Mouse (Mus musculus) intestine, embryonic 16.5 days (tissue): ENCODE data around the gene Myo1h. TPM values are rescaled to one million over a fixed set of nuclear protein-coding genes. Genes with fewer than 3 reads are reported as not detected.
A peak's percentile ranks its signal among the peaks of the same experiment; 100 is the strongest.

Experiments
- ATAC-seq: fragments of 200-750 bp; cut with Nextera tagmentation; 2 replicates; pipeline ENCODE4 v1.8.0; 2017; ENCODE audit warnings: moderate TSS enrichment, moderate library complexity
- H3K27ac ChIP-seq: fragments of 300-500 bp; sonication (generic); 2 replicates; pipeline ENCODE4 v1.5.1; 2014; ENCODE audit warnings: mild to moderate bottlenecking, low read length
- H3K27me3 ChIP-seq: fragments of 300-500 bp; sonication (generic); replicated peaks from 2 replicates; pipeline ENCODE4 v1.6.1; 2014; ENCODE audit warnings: low read length, control low read depth, mixed read lengths; ENCODE audit not compliant: control insufficient read depth, insufficient read depth
- H3K36me3 ChIP-seq: fragments of 300-500 bp; sonication (generic); 2 replicates; pipeline ENCODE4 v1.6.1; 2014; ENCODE audit warnings: low read length, control low read depth; ENCODE audit not compliant: control insufficient read depth, insufficient read depth
- H3K4me1 ChIP-seq: fragments of 300-500 bp; sonication (generic); 2 replicates; pipeline ENCODE4 v1.6.1; 2014; ENCODE audit warnings: low read length, control low read depth, mixed read lengths; ENCODE audit not compliant: control insufficient read depth, insufficient read depth
- H3K4me2 ChIP-seq: fragments of 300-500 bp; sonication (generic); 2 replicates; pipeline ENCODE4 v1.6.1; 2014; ENCODE audit warnings: low read depth, low read length, control low read depth
- H3K4me3 ChIP-seq: fragments of 300-500 bp; sonication (generic); 2 replicates; pipeline ENCODE4 v1.5.1; 2014; ENCODE audit warnings: mild to moderate bottlenecking, low read length
- H3K9ac ChIP-seq: fragments of 300-500 bp; sonication (generic); 2 replicates; pipeline ENCODE4 v1.6.1; 2014; ENCODE audit warnings: low read depth, low read length
- H3K9me3 ChIP-seq: fragments of 300-500 bp; sonication (generic); 2 replicates; pipeline ENCODE4 v1.6.1; 2016; ENCODE audit warnings: low read length, control low read depth; ENCODE audit not compliant: control insufficient read depth
- WGBS: fragments of 180-500 bp; shearing (Covaris S2); extraction: QIAGEN DNeasy Blood & Tissue Kit; methylation state at CpG from one replicate; pipeline ENCODE4 v1.1.7; 2014; 5-methylcytosine and 5-hydroxymethylcytosine counted together
- polyA plus RNA-seq: library from polyadenylated mRNA; unstranded; fragments of >200 nt; fragmentation: Nextera tagmentation; extraction: Ambion mirVana; gene quantifications from 2 replicates; pipeline ENCODE4 v1.2.1, GENCODE M21; 2015

Gene Myo1h
- polyA plus RNA-seq, 1 experiment from 2014 or later: 5.9 TPM

DNA sequence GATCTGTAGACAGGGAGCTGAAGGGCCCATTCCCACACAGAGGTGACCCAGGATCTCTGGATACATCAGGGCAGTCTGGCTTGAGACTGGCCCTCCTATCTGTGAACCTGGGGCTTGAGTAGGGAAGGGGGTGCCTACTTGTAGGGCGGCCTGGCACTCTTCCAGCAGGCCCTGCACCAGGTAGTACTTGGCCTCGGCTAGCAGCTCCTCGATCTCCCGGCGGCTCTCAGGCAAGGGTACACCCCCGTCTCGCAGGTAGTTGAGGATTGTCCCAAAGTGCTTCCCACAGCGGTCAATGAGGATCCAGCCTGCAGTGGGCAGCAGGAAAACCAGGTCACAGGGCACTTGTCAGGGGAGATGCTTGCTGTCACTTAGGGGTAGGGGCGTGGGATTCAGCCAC lies 81.0 kb downstream of the Myo1h start:
- H3K4me3 ChIP-seq: no peak overlapping the region
- H3K4me1 ChIP-seq: peaks cover 70% of the 10 kb centered on the region
- H3K27me3 ChIP-seq: no peaks in the 10 kb centered on the region
- H3K4me2 ChIP-seq: peak overlapping the region; percentile 4; the same call in 1 of the 2 replicates
- peaks cover 29% of the 10 kb centered on the region for H3K36me3 ChIP-seq
- peak overlapping the region; percentile 45 for H3K9ac ChIP-seq
- H3K27ac ChIP-seq: peak overlapping the region; percentile 97
- 71% methylated on average over 9 of the region's 9 CpGs for WGBS
- H3K9me3 ChIP-seq: no peaks in the 10 kb centered on the region
- ATAC-seq: no peak

DNA sequence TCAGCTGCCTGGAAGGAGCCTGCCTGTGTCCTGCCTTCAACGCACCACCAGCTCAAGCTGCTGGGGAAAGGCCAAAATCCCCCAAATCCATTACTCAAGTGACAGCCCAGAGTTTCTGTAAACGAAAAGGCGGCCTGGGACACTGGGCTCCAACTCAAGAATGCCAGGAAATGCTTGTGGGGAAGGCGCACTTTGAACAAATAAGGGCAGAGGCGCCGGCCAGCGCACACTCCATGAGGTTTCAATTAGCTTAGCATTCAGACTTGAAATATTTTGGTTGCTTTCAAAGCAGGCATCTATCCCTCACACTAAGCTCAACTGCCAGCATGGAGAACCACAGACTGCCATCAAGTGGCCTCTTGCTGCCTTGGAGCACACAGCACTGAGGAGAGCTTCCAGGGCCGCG lies 81.4 kb downstream of the Myo1h start:
- no peak overlapping the region for H3K4me3 ChIP-seq
- WGBS: 31% methylated on average over 9 of the region's 9 CpGs

DNA sequence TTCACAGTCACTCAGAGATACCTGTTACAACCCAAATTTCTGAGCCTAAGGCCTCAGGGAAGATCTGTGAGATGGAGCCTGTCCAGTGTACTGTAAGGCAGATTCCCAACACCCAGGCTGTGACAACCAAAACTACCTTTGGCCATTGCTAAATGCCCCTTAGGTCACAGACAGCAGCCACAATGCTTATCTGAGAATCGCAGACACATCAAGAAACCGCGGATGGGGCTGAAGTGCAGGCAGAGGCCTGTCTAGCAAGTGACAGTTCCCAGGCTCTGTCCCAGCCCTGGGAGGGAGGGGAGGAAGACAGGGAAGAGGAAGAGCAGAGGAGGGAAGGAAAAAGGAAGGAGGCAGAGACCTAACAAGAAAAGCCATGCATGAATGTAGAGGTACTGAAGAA lies 82.4 kb downstream of the Myo1h start:
- H3K4me1 ChIP-seq: peaks cover 71% of the 10 kb centered on the region
- H3K36me3 ChIP-seq: peaks cover 22% of the 10 kb centered on the region
- no peaks in the 10 kb centered on the region for H3K9me3 ChIP-seq
- peak overlapping the region; percentile 62 for H3K9ac ChIP-seq
- no peak for ATAC-seq
- WGBS: 20% methylated on average over 3 of the region's 3 CpGs
- H3K27ac ChIP-seq: peak overlapping the region; percentile 97
- no peaks in the 10 kb centered on the region for H3K27me3 ChIP-seq
- H3K4me2 ChIP-seq: peak overlapping the region; percentile 37
- peak overlapping the region; percentile 12; the same call in 1 of the 2 replicates for H3K4me3 ChIP-seq

More for the DNA sequence above, 81.4 kb downstream of the Myo1h start:
- Histone ChIP-seq H3K9ac (peak overlapping the region; percentile 62), H3K27ac (peak overlapping the region; percentile 97), H3K36me3 (peaks cover 29% of the 10 kb centered on the region), H3K9me3 (no peaks in the 10 kb centered on the region), H3K27me3 (no peaks in the 10 kb centered on the region), H3K4me1 (peaks cover 70% of the 10 kb centered on the region), H3K4me2 (peak overlapping the region; percentile 37; the same call in 1 of the 2 replicates)
- ATAC-seq: peak; percentile 8; the same call in 1 of the 2 replicates

DNA sequence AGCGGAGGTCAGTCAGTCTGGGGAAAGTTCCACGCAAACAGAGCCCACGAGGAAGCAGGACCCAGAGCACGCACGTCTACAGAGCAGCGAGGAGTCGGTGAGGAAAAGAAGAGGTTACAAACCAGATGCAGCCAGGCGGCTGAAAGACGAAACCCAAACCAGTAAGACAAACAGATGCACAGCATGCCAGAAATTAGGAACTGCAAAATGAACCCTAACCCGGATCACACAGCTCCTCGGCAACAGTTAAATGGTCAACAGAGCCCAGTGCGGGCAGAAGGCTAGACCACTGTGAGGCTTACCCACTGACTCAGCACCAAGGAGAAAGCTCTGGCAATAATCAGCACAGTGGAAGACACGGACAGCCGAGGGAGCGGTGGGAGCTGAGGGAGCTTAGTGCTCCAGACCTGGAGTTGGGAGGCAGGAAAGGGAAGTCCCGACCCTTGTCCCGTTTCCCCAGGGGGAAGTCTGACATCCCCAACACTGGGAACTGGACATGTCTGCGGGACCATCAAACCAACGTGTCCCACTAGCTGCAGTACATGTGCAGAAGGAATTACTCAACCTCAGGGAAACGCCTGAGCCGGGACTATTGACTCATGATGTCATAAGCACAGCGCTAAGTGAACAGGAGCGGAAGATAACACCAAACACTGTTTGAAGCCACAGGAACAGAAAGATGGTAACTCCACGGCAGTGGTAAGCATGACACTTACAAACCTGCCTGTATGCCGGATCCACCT lies 82.9 kb downstream of the Myo1h start:
- Histone ChIP-seq H3K9ac (peak overlapping the region; percentile 62), H3K4me2 (peak overlapping the region; percentile 37), H3K27ac (peak overlapping the region; percentile 97), H3K36me3 (peaks cover 16% of the 10 kb centered on the region), H3K4me1 (peaks cover 76% of the 10 kb centered on the region), H3K27me3 (no peaks in the 10 kb centered on the region), H3K4me3 (peak overlapping the region; percentile 12; the same call in 1 of the 2 replicates), H3K9me3 (no peaks in the 10 kb centered on the region)
- WGBS: 40% methylated on average over 25 of the region's 25 CpGs
- ATAC-seq: peak; percentile 19

DNA sequence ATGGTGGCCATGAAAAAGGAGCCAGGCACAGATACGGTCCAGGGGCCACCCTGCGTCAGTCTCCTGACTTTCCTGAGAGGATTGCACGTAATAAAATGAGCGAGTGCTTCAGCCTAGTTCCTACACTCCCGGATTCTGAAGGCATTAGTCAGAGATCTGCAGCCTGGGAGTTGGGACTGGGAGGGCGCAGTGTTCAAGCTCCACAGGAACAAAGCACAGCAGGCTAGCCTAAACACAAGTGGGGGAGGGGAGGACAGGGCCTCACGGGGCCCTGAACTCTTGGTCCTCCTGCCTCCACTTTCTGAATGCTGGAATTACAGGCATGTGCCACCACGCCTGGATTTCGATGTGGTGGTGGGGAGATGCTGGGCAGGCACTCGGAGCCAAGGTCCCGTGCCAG lies 83.6 kb downstream of the Myo1h start:
- peak overlapping the region; percentile 97 for H3K27ac ChIP-seq
- peaks cover 11% of the 10 kb centered on the region for H3K36me3 ChIP-seq
- peak overlapping the region; percentile 62 for H3K9ac ChIP-seq
- ATAC-seq: peak; percentile 65
- H3K4me3 ChIP-seq: no peak overlapping the region
- WGBS: 23% methylated on average over 11 of the region's 11 CpGs
- H3K4me2 ChIP-seq: peak overlapping the region; percentile 37
- H3K9me3 ChIP-seq: no peaks in the 10 kb centered on the region
- no peaks in the 10 kb centered on the region for H3K27me3 ChIP-seq
- H3K4me1 ChIP-seq: peaks cover 82% of the 10 kb centered on the region

DNA sequence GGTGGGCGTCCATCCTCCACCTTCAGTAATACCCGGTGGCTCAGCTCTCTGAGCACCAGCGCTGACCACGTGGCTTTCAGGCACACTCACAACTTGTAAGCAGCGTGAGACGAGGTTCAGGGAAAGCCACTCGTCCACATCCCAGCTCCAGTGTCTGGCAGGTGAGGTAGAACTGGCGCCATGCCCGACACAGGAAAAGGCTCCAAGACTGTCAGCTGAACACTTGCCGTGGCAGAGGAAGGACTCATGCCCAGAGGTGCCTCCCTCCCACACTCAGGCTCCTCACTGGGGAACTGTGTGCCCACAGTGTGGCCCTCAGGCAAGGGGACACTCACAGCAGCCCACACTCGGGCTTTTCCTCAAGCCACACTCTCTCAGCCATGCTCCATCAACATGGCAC lies 84.2 kb downstream of the Myo1h start:
- peaks cover 88% of the 10 kb centered on the region for H3K4me1 ChIP-seq
- no peak overlapping the region for H3K4me3 ChIP-seq
- WGBS: 70% methylated on average over 11 of the region's 11 CpGs
- peak overlapping the region; percentile 62 for H3K9ac ChIP-seq
- H3K27me3 ChIP-seq: no peaks in the 10 kb centered on the region
- no peak overlapping the region for H3K4me2 ChIP-seq
- no peak for ATAC-seq
- H3K9me3 ChIP-seq: no peaks in the 10 kb centered on the region
- peak overlapping the region; percentile 97 for H3K27ac ChIP-seq
- H3K36me3 ChIP-seq: peaks cover 7% of the 10 kb centered on the region

DNA sequence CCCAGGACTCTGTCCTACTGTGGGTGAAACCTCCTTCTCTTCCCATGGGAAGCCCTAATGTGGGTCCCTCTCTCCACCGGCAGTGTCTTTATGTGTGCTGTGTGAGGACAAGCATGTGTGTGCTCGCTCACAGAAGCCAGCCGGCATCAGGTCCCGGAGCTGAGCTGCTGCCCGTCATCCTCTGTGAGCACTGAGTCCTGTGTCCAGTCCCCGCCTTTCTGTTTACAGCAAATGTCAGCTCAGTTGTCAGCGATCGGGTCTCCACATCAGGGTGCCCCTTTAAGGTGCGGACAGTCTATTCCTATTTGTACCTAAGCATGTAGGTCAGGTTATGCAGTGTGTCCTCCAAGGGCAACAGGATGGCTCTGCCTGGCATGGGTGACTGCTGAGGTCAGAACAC lies 84.6 kb downstream of the Myo1h start:
- H3K36me3 ChIP-seq: peaks cover 7% of the 10 kb centered on the region
- WGBS: 81% methylated on average over 9 of the region's 9 CpGs

DNA sequence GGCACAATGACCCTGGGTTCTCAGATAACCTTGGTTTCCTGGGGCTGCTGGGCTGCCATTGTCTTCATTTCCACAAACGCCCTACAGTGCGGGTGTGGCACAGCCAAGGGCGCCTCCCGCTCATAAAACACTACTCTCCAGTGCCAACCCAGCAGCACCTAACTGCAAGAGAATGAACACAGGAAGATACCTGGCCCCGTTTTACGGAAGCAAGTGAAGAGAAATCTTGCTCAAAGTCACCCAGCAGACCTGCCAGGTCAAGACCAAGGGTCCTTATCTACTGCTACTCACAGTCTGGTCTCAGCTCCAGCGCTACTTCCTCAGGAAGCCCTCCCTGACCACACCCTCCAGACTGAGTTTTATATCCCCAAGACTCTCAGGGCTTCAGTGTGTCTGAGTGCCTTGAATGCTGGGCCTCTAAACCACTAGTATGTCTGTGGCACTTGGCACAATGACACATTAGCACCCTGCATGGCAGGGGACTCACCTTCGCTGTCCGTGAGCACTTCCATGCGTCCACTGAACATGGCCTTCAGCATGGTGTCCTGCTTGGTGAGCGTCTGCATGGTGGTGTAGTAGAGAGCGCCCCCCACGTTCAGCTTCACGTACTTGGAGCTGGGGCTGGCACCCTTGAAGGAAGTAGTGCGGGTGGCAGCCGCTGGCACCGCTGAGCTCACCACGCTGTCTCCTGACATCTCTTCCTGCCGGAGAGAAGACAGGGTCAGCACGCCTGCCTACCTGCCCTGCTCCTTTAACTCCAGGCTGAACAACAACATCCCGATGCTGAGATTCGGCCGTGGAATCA lies 85.6 kb downstream of the Myo1h start:
- WGBS: 77% methylated on average over 23 of the region's 23 CpGs
- Histone ChIP-seq H3K4me1 (peaks cover 96% of the 10 kb centered on the region), H3K27ac (peak overlapping the region; percentile 97), H3K4me2 (peak overlapping the region; percentile 21; the same call in 1 of the 2 replicates), H3K9me3 (no peaks in the 10 kb centered on the region), H3K4me3 (no peak overlapping the region), H3K27me3 (no peaks in the 10 kb centered on the region), H3K36me3 (peaks cover 7% of the 10 kb centered on the region), H3K9ac (peak overlapping the region; percentile 62)
- ATAC-seq: peak; percentile 21

More for the DNA sequence above, 84.6 kb downstream of the Myo1h start:
- Histone ChIP-seq H3K4me3 (no peak overlapping the region), H3K9me3 (no peaks in the 10 kb centered on the region), H3K4me2 (no peak overlapping the region), H3K27ac (peak overlapping the region; percentile 97), H3K9ac (peak overlapping the region; percentile 62; the same call in 1 of the 2 replicates), H3K27me3 (no peaks in the 10 kb centered on the region), H3K4me1 (peaks cover 92% of the 10 kb centered on the region)
- ATAC-seq: no peak
